Mouse (Mus musculus) midbrain, postnatal 0 days (tissue): ENCODE measurements around the gene Krt86. TPM values are rescaled to one million over a fixed set of nuclear protein-coding genes. Genes with fewer than 3 reads are reported as not detected.
"Not testable (repeated sequence)": the region's sequence is repeated elsewhere in the genome, so short reads cannot be mapped to it uniquely, and the experiment has no call there.

Experiments
- ATAC-seq: fragments of 200-750 bp; cut with Nextera tagmentation; 2 replicates; pipeline ENCODE4 v1.8.0; 2017; ENCODE audit warnings: moderate number of reproducible peaks, mild to moderate bottlenecking, moderate TSS enrichment, moderate library complexity; ENCODE audit not compliant: low FRiP score
- DNase-seq: peaks from one replicate; pipeline ENCODE4 v3.0.0-alpha.2; 2015; ENCODE audit warnings: low spot score
- H3K27ac ChIP-seq: fragments of 300-500 bp; sonication (generic); 2 replicates; pipeline ENCODE4 v1.5.1; 2014; ENCODE audit warnings: low read depth, mild to moderate bottlenecking, low read length, mixed read lengths
- H3K27me3 ChIP-seq: fragments of 300-500 bp; sonication (generic); 2 replicates; pipeline ENCODE4 v1.6.1; 2014; ENCODE audit warnings: low read length, control low read depth, mixed read lengths; ENCODE audit not compliant: insufficient read depth
- H3K36me3 ChIP-seq: fragments of 300-500 bp; sonication (generic); 2 replicates; pipeline ENCODE4 v1.6.1; 2014; ENCODE audit warnings: low read length, control low read depth, mixed read lengths; ENCODE audit not compliant: insufficient read depth
- H3K4me1 ChIP-seq: fragments of 300-500 bp; sonication (generic); 2 replicates; pipeline ENCODE4 v1.6.1; 2014; ENCODE audit warnings: mild to moderate bottlenecking, control low read depth, antibody characterized with exemption, low read length, mixed read lengths; ENCODE audit not compliant: insufficient read depth
- H3K4me2 ChIP-seq: fragments of 300-500 bp; sonication (generic); 2 replicates; pipeline ENCODE4 v1.6.1; 2014; ENCODE audit warnings: low read depth, mild to moderate bottlenecking, low read length, mixed read lengths; ENCODE audit not compliant: poor library complexity, severe bottlenecking
- H3K4me3 ChIP-seq: fragments of 300-500 bp; sonication (generic); 2 replicates; pipeline ENCODE4 v1.5.1; 2014; ENCODE audit warnings: low read depth, mild to moderate bottlenecking, low read length, moderate library complexity
- H3K9ac ChIP-seq: fragments of 300-500 bp; sonication (generic); replicated peaks from 2 replicates; pipeline ENCODE4 v1.6.1; 2014; ENCODE audit warnings: mild to moderate bottlenecking, low read length, moderate library complexity, mixed read lengths; ENCODE audit not compliant: poor library complexity, severe bottlenecking
- H3K9me3 ChIP-seq: fragments of 300-500 bp; sonication (generic); 2 replicates; pipeline ENCODE4 v1.6.1; 2016; ENCODE audit warnings: low read length, control low read depth
- CTCF ChIP-seq: IDR thresholded peaks from 2 replicates; pipeline ENCODE4 v1.5.1; 2016; ENCODE audit warnings: antibody characterized with exemption, mild to moderate bottlenecking
- WGBS: fragments of 180-500 bp; shearing (Covaris S2); extraction: QIAGEN DNeasy Blood & Tissue Kit; methylation state at CpG from one replicate; pipeline ENCODE4 v1.1.7; 2014; 5-methylcytosine and 5-hydroxymethylcytosine counted together
- polyA plus RNA-seq: library from polyadenylated mRNA; unstranded; fragments of >200 nt; fragmentation: Nextera tagmentation; extraction: Ambion mirVana; gene quantifications from 2 replicates; pipeline ENCODE4 v1.2.1, GENCODE M21; 2015
- total RNA-seq: library from RNA; depleted of rRNA; stranded (reverse); fragments of >200 nt; gene quantifications from 2 replicates; pipeline ENCODE4 v1.2.3, GENCODE M21; 2014

The Krt86 gene
- total and polyA plus RNA-seq, 2 experiments from 2014 or later: 0.17 to 0.38 TPM

GRCm38 (mm10) chr15:101494203-101494602 is 20.9 kb downstream of the Krt86 start:
- H3K36me3 ChIP-seq: no peaks in the 10 kb centered on the region
- no peaks in the 10 kb centered on the region for H3K27me3 ChIP-seq
- no peaks in the 10 kb centered on the region for H3K4me1 ChIP-seq
- DNase-seq (no peak), ATAC-seq (no peak)
- H3K9me3 ChIP-seq: no peaks in the 10 kb centered on the region
- no peak overlapping the region for H3K27ac ChIP-seq
- 50% methylated on average over 1 of the region's 1 CpGs for WGBS
- no peak overlapping the region for H3K9ac ChIP-seq
- H3K4me3 ChIP-seq: no peak overlapping the region
- H3K4me2 ChIP-seq: no peak overlapping the region
- no peak for TF ChIP-seq CTCF

- H3K4me3 ChIP-seq: no peak overlapping the region
- H3K9ac ChIP-seq: no peak overlapping the region
- DNase-seq (no peak), ATAC-seq (no peak)
- H3K4me2 ChIP-seq: no peak overlapping the region
- H3K27ac ChIP-seq: no peak overlapping the region
- H3K27me3 ChIP-seq: no peaks in the 10 kb centered on the region
- no peaks in the 10 kb centered on the region for H3K4me1 ChIP-seq
- H3K9me3 ChIP-seq: no peaks in the 10 kb centered on the region
- 87% methylated on average over 8 of the region's 8 CpGs for WGBS
- H3K36me3 ChIP-seq: no peaks in the 10 kb centered on the region
- no peak for TF ChIP-seq CTCF
Observed at GRCm38 (mm10) chr15:101495266-101495665, 22.0 kb downstream of the Krt86 start.

DNA sequence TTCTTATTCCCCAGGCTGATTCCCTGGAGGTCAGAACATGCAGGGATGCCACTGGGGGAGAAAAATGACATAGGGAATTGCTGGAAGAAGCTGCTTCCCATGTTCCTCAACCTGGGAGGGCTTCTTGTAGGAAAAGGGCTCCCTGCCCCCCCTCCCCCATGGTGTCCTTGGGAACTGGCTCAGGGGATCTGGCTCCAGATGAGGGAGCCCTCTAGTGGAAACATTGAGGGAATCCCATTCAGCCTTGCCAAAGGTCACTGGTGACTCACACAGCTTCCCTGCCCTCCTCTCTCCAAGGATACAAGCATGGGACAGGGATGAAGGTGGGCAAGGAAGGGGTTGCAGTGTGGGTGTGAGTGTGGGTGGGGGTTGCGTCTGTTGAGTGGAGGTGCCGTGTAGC is 23.9 kb downstream of the Krt86 start:
- DNase-seq: no peak
- no peak overlapping the region for H3K27ac ChIP-seq
- no peak for ATAC-seq
- H3K9ac ChIP-seq: no peak overlapping the region
- H3K27me3 ChIP-seq: no peaks in the 10 kb centered on the region
- TF ChIP-seq CTCF: peak; percentile 53
- no peaks in the 10 kb centered on the region for H3K4me1 ChIP-seq
- H3K36me3 ChIP-seq: no peaks in the 10 kb centered on the region
- no peak overlapping the region for H3K4me2 ChIP-seq
- H3K4me3 ChIP-seq: no peak overlapping the region
- H3K9me3 ChIP-seq: no peaks in the 10 kb centered on the region
- WGBS: 80% methylated on average over 2 of the region's 2 CpGs

DNA sequence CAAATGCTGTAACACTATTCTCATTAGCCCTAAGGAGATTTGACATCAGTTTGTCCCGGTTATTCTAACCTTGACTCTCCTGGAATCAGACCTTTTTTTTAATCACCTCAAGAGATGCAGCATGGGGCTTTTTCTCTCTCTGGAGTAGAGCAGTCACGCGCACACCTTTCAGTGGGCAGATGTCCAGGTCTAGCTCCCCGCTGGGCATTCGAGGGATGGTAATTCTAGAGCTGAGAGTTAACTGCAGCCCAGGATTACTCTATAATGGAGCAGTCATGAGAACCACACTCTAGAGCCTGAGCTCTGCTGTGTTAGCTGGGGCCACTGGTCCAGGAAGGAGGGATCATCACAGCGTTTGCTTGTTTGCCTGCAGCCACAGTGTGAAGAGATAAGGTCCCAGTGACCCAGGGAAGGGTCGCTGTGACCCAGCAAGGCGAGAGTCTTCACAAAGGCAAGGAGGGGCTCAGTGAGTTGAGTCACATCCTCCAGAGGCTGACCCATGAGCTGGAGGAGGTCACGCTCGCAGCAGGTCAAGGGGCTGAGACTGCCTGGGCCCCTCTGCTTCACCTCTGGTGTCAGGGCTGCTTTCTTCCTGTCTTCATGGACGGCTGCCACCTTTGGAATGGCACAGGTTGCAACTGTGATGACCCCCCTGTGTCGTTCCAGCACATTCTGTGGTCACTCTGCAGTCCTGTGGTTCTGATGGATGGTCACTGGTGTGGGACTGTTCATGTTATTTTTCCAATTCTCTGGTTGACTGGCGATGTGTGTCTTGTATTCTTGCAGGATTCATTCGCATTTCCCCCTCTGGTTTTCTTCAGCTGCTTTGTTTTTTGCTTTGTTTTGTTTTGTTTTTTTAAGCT is 33.8 kb downstream of the Krt86 start:
- 48% methylated on average over 14 of the region's 14 CpGs for WGBS
- no peak for TF ChIP-seq CTCF

GRCm38 (mm10) chr15:101508247-101508646 is 35.0 kb downstream of the Krt86 start:
- Histone ChIP-seq H3K9me3 (no peaks in the 10 kb centered on the region), H3K36me3 (no peaks in the 10 kb centered on the region), H3K4me1 (no peaks in the 10 kb centered on the region), H3K9ac (no peak overlapping the region), H3K27me3 (no peaks in the 10 kb centered on the region), H3K4me2 (no peak overlapping the region), H3K4me3 (no peak overlapping the region), H3K27ac (no peak overlapping the region)
- WGBS: 86% methylated on average over 9 of the region's 9 CpGs
- no peak for DNase-seq
- ATAC-seq: no peak
- no peak for TF ChIP-seq CTCF

More for the DNA sequence above, 33.8 kb downstream of the Krt86 start:
- no peaks in the 10 kb centered on the region for H3K9me3 ChIP-seq
- no peaks in the 10 kb centered on the region for H3K27me3 ChIP-seq
- H3K36me3 ChIP-seq: no peaks in the 10 kb centered on the region
- H3K27ac ChIP-seq: no peak overlapping the region
- H3K4me2 ChIP-seq: no peak overlapping the region
- H3K9ac ChIP-seq: no peak overlapping the region
- ATAC-seq: no peak
- no peak overlapping the region for H3K4me3 ChIP-seq
- H3K4me1 ChIP-seq: no peaks in the 10 kb centered on the region
- no peak for DNase-seq

DNA sequence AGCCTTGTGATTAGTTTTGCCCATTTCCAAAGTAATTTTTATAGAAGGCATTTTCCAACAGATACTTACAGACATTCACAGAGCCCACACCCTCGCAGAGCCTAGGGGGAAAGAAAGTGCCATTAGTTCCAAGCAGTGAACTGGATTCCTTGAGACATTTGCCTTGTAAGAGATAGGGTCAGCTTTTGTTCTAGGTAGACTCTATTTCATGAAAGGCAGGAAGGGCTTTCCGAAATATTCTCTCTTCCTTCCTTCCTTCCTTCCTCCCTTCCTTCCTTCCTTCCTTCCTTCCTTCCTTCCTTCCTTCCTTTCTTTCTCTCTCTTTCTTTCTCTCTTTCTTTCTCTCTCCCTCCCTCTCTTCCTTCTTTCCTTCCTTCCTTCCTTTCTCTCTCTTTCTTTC is 43.9 kb downstream of the Krt86 start, which contains the start of gene Gm49425:
Gene Gm49425, minus strand, starts transcription at position 101 of the 400 bp plus-strand sequence.
- not testable (repeated sequence) for ATAC-seq, H3K36me3 ChIP-seq, H3K9ac ChIP-seq, H3K9me3 ChIP-seq, DNase-seq, H3K4me2 ChIP-seq, H3K27me3 ChIP-seq, H3K4me3 ChIP-seq, H3K27ac ChIP-seq, H3K4me1 ChIP-seq
- 78% methylated on average over 2 of the region's 2 CpGs for WGBS
